Mouse (Mus musculus) liver, postnatal 0 days (tissue): ENCODE data around the gene Mrpl17.

Experiments
- CTCF ChIP-seq: sonication (generic); IDR thresholded peaks from 2 replicates; pipeline ENCODE4 v1.5.1; 2016; ENCODE audit warnings: antibody characterized with exemption, low read depth
- EP300 ChIP-seq: IDR thresholded peaks from 2 replicates; pipeline ENCODE4 v1.6.1; 2016; ENCODE audit warnings: antibody characterized with exemption, low read depth, mild to moderate bottlenecking

GRCm38 (mm10) chr7:105810280-105810876, 521 bp downstream of the Mrpl17 start:
- no peak for TF ChIP-seq CTCF
- no peak for TF ChIP-seq EP300
